Mouse (Mus musculus): ENCODE measurements around the gene Slc6a3.

Gene Slc6a3

GRCm38 (mm10) chr13:73533716-73534115 is 2.8 kb upstream of the Slc6a3 start:
- no peaks in the 10 kb centered on the region; the same call in 1 of the 2 replicates for H3K9me3 ChIP-seq (ENCODE audit: low read length)
- H3K27me3 ChIP-seq (ENCODE audit: insufficient read depth, low read length) = peaks cover 57% of the 10 kb centered on the region
- H3K4me3 ChIP-seq (replicated peaks; ENCODE audit: low read length) = no peak overlapping the region
- TF ChIP-seq NANOG (IDR thresholded peaks at IDR 0.05; ENCODE audit: borderline replicate concordance, low read length) (no peak), POU5F1 (IDR thresholded peaks at IDR 0.05; ENCODE audit: borderline replicate concordance, low read length) (no peak), CTCF (conservative IDR thresholded peaks at IDR 0.05; ENCODE audit: low read length) (no peak)
- H3K4me1 ChIP-seq (replicated peaks; ENCODE audit: low read depth, low read length) = peaks cover 18% of the 10 kb centered on the region
- H3K36me3 ChIP-seq (ENCODE audit: insufficient read depth, low read length) = no peaks in the 10 kb centered on the region

GRCm38 (mm10) chr13:73535287-73535686 is 1.3 kb upstream of the Slc6a3 start:
- H3K36me3 ChIP-seq (ENCODE audit: insufficient read depth, low read length) = no peaks in the 10 kb centered on the region
- no peak overlapping the region for H3K4me3 ChIP-seq (replicated peaks; ENCODE audit: low read length)
- H3K4me1 ChIP-seq (replicated peaks; ENCODE audit: low read depth, low read length) = peaks cover 18% of the 10 kb centered on the region
- no peaks in the 10 kb centered on the region; the same call in 1 of the 2 replicates for H3K9me3 ChIP-seq (ENCODE audit: low read length)
- peaks cover 58% of the 10 kb centered on the region for H3K27me3 ChIP-seq (ENCODE audit: insufficient read depth, low read length)
- TF ChIP-seq NANOG (IDR thresholded peaks at IDR 0.05; ENCODE audit: borderline replicate concordance, low read length) = no peak
- no peak for TF ChIP-seq POU5F1 (IDR thresholded peaks at IDR 0.05; ENCODE audit: borderline replicate concordance, low read length)
- no peak for TF ChIP-seq CTCF (conservative IDR thresholded peaks at IDR 0.05; ENCODE audit: low read length)

- Histone ChIP-seq H3K27me3 (ENCODE audit: insufficient read depth, low read length) (peaks cover 54% of the 10 kb centered on the region), H3K4me3 (replicated peaks; ENCODE audit: low read length) (peak overlapping the region; percentile 77), H3K4me1 (replicated peaks; ENCODE audit: low read depth, low read length) (peaks cover 18% of the 10 kb centered on the region), H3K9me3 (ENCODE audit: low read length) (no peaks in the 10 kb centered on the region; the same call in 1 of the 2 replicates), H3K36me3 (ENCODE audit: insufficient read depth, low read length) (no peaks in the 10 kb centered on the region)
- TF ChIP-seq NANOG (IDR thresholded peaks at IDR 0.05; ENCODE audit: borderline replicate concordance, low read length) (no peak), POU5F1 (IDR thresholded peaks at IDR 0.05; ENCODE audit: borderline replicate concordance, low read length) (no peak), CTCF (conservative IDR thresholded peaks at IDR 0.05; ENCODE audit: low read length) (no peak)
Observed at GRCm38 (mm10) chr13:73536824-73537223, 277 bp downstream of the Slc6a3 start.

DNA sequence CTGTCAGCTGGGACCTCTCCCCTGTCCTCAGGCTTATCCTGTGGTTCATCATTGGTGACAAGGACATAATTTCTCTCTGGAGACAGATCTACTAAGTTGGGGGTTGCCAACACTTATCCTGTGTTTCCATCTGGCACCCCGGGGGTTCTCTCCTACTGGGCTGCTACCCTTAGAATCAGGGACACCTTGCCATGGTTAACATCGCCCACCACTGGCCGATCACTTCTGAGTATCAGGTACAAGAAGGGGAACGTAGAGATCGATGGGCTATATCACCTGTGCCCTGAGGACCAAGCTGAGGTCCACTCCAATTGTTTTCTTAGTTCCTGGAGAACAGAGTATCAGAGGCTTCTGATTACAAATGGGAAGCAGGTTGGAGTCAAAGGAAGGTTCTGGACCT is 27.7 kb downstream of the Slc6a3 start:
- no peak for TF ChIP-seq NANOG (IDR thresholded peaks at IDR 0.05; ENCODE audit: borderline replicate concordance, low read length)
- TF ChIP-seq POU5F1 (IDR thresholded peaks at IDR 0.05; ENCODE audit: borderline replicate concordance, low read length) = no peak
- TF ChIP-seq CTCF (conservative IDR thresholded peaks at IDR 0.05; ENCODE audit: low read length) = no peak
- H3K4me3 ChIP-seq (replicated peaks; ENCODE audit: low read length) = no peak overlapping the region
- H3K4me1 ChIP-seq (replicated peaks; ENCODE audit: low read depth, low read length) = no peaks in the 10 kb centered on the region
- 0 out of 2 replicates have a peak, but pooled peaks cover 3% of the 10 kb centered on the region for H3K27me3 ChIP-seq (ENCODE audit: insufficient read depth, low read length)
- H3K9me3 ChIP-seq (ENCODE audit: low read length) = no peaks in the 10 kb centered on the region
- no peaks in the 10 kb centered on the region for H3K36me3 ChIP-seq (ENCODE audit: insufficient read depth, low read length)

DNA sequence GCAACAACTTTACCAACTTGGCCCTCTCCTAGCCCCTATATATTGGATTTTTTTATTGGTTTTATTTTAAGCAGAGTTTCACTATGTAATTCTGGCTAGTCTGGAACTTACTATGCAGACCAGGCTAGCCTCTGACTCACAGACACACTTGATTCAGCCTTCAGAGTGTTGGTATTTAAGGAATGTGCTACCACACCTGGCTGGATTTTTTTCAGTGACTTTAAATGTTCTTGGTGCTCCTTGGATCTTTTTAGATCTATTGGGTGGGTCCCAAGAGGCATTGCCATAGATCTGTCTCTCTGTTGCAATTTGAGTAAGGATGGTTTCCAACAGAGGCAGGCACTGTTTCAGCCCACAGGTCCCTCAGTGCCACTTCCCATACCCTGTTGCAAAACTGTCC is 38.5 kb downstream of the Slc6a3 start:
- Histone ChIP-seq H3K4me1 (replicated peaks; ENCODE audit: low read depth, low read length) (no peaks in the 10 kb centered on the region), H3K36me3 (ENCODE audit: insufficient read depth, low read length) (no peaks in the 10 kb centered on the region), H3K9me3 (ENCODE audit: low read length) (no peaks in the 10 kb centered on the region), H3K4me3 (replicated peaks; ENCODE audit: low read length) (no peak overlapping the region), H3K27me3 (ENCODE audit: insufficient read depth, low read length) (no peaks in the 10 kb centered on the region)
- TF ChIP-seq CTCF (conservative IDR thresholded peaks at IDR 0.05; ENCODE audit: low read length) (no peak), NANOG (IDR thresholded peaks at IDR 0.05; ENCODE audit: borderline replicate concordance, low read length) (no peak), POU5F1 (IDR thresholded peaks at IDR 0.05; ENCODE audit: borderline replicate concordance, low read length) (no peak)

DNA sequence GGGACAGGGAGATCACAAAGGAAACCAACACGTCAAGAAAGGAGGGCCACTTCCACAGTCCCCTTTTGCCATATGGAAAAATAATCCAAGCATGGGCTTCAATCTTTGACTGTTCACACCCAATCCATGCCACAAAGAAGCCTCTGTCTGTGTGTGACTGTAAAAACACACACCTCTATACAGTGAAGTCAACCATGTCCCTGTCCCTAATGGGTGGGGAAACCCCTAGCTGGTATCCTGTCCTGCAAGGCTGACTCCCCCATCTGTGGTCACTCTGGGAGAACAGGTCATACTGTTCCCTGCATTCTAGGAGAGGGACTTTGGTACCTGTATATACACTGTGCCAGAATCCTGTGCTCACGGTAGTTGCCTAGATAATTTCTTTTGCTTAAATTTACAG is 40.7 kb downstream of the Slc6a3 start:
- no peaks in the 10 kb centered on the region for H3K9me3 ChIP-seq (ENCODE audit: low read length)
- no peak overlapping the region for H3K4me3 ChIP-seq (replicated peaks; ENCODE audit: low read length)
- no peaks in the 10 kb centered on the region for H3K4me1 ChIP-seq (replicated peaks; ENCODE audit: low read depth, low read length)
- TF ChIP-seq CTCF (conservative IDR thresholded peaks at IDR 0.05; ENCODE audit: low read length) = no peak
- no peak for TF ChIP-seq POU5F1 (IDR thresholded peaks at IDR 0.05; ENCODE audit: borderline replicate concordance, low read length)
- TF ChIP-seq NANOG (IDR thresholded peaks at IDR 0.05; ENCODE audit: borderline replicate concordance, low read length) = no peak
- H3K27me3 ChIP-seq (ENCODE audit: insufficient read depth, low read length) = no peaks in the 10 kb centered on the region
- H3K36me3 ChIP-seq (ENCODE audit: insufficient read depth, low read length) = no peaks in the 10 kb centered on the region

DNA sequence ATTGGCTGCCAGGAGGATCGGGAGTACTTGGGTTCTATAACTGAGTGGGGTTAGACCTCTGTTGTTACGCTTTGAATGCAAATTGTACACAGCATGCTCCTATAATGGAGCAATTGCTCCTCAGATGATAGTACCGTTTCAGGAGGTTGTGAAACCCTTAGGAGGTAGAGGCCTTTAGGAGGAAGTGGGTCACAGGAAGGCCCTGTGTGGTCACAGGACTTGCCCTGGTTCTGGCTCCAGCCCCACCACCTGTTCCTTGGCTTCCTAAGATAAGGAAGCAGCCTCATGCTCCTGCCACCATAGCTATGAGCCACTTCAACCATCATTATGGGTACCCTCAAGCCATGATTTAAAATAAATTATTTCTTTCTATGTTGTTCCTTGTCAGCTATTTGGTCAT is 54.9 kb downstream of the Slc6a3 start:
- Histone ChIP-seq H3K4me3 (replicated peaks; ENCODE audit: low read length) (no peak overlapping the region), H3K4me1 (replicated peaks; ENCODE audit: low read depth, low read length) (no peaks in the 10 kb centered on the region), H3K36me3 (ENCODE audit: insufficient read depth, low read length) (no peaks in the 10 kb centered on the region), H3K27me3 (ENCODE audit: insufficient read depth, low read length) (peaks cover 32% of the 10 kb centered on the region), H3K9me3 (ENCODE audit: low read length) (no peaks in the 10 kb centered on the region)
- TF ChIP-seq CTCF (conservative IDR thresholded peaks at IDR 0.05; ENCODE audit: low read length) (no peak), NANOG (IDR thresholded peaks at IDR 0.05; ENCODE audit: borderline replicate concordance, low read length) (no peak), POU5F1 (IDR thresholded peaks at IDR 0.05; ENCODE audit: borderline replicate concordance, low read length) (no peak)

- H3K27me3 ChIP-seq (ENCODE audit: insufficient read depth, low read length) = peaks cover 42% of the 10 kb centered on the region
- no peaks in the 10 kb centered on the region for H3K4me1 ChIP-seq (replicated peaks; ENCODE audit: low read depth, low read length)
- no peak for TF ChIP-seq CTCF (conservative IDR thresholded peaks at IDR 0.05; ENCODE audit: low read length)
- H3K4me3 ChIP-seq (replicated peaks; ENCODE audit: low read length) = no peak overlapping the region
- no peaks in the 10 kb centered on the region for H3K9me3 ChIP-seq (ENCODE audit: low read length)
- H3K36me3 ChIP-seq (ENCODE audit: insufficient read depth, low read length) = no peaks in the 10 kb centered on the region
Observed at GRCm38 (mm10) chr13:73592546-73592945, 56.0 kb downstream of the Slc6a3 start.

DNA sequence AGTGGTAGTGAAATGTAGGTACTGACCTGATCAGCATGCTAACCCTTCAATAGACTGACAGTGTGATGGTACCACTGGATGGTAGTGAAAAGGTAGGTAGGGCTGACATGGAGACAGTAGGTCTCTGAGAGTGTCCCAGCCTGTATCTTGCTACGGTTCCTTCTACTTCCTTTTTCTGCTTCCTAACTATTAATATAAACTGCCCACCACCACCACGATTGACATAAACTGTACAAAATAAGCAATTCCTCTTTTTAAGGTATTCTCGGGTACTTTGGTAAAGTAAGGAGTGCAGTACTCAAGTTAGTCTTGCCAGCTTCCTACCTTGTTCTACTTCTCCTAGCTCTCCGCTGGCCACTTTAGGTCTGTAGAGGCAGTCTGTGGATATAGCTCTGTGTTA is 59.7 kb downstream of the Slc6a3 start:
- no peaks in the 10 kb centered on the region for H3K36me3 ChIP-seq (ENCODE audit: insufficient read depth, low read length)
- no peak overlapping the region for H3K4me3 ChIP-seq (replicated peaks; ENCODE audit: low read length)
- no peaks in the 10 kb centered on the region for H3K4me1 ChIP-seq (replicated peaks; ENCODE audit: low read depth, low read length)
- TF ChIP-seq NANOG (IDR thresholded peaks at IDR 0.05; ENCODE audit: borderline replicate concordance, low read length) = no peak
- TF ChIP-seq CTCF (conservative IDR thresholded peaks at IDR 0.05; ENCODE audit: low read length) = no peak
- TF ChIP-seq POU5F1 (IDR thresholded peaks at IDR 0.05; ENCODE audit: borderline replicate concordance, low read length) = no peak
- H3K9me3 ChIP-seq (ENCODE audit: low read length) = no peaks in the 10 kb centered on the region
- peaks cover 37% of the 10 kb centered on the region for H3K27me3 ChIP-seq (ENCODE audit: insufficient read depth, low read length)

Measured in E14TG2a.4 (cell line).